Mouse (Mus musculus) lung, embryonic 14.5 days (tissue): ENCODE results near the gene Olfr1053. TPM values are rescaled to one million over a fixed set of nuclear protein-coding genes. Genes with fewer than 3 reads are reported as not detected.
"Not testable (repeated sequence)": the region's sequence is repeated elsewhere in the genome, so short reads cannot be mapped to it uniquely, and the experiment has no call there.

ENCODE experiments used
- ATAC-seq: fragments of 200-750 bp; cut with Nextera tagmentation; 2 replicates; pipeline ENCODE4 v1.8.0; 2017; ENCODE audit warnings: mild to moderate bottlenecking, moderate TSS enrichment, moderate library complexity; ENCODE audit not compliant: insufficient read depth
- DNase-seq: peaks from one replicate; pipeline ENCODE4 v3.0.0-alpha.2; 2015
- H3K27ac ChIP-seq: fragments of 300-500 bp; sonication (generic); 2 replicates; pipeline ENCODE4 v1.5.1; 2014; ENCODE audit warnings: low read depth, mild to moderate bottlenecking, moderate library complexity
- H3K27me3 ChIP-seq: fragments of 300-500 bp; sonication (generic); 2 replicates; pipeline ENCODE4 v1.6.1; 2014; ENCODE audit warnings: low read length, control low read depth; ENCODE audit not compliant: insufficient read depth
- H3K36me3 ChIP-seq: fragments of 300-500 bp; sonication (generic); 2 replicates; pipeline ENCODE4 v1.6.1; 2014; ENCODE audit warnings: control low read depth; ENCODE audit not compliant: insufficient read depth
- H3K4me1 ChIP-seq: fragments of 300-500 bp; sonication (generic); 2 replicates; pipeline ENCODE4 v1.6.1; 2014; ENCODE audit warnings: antibody characterized with exemption, control low read depth; ENCODE audit not compliant: insufficient read depth
- H3K4me2 ChIP-seq: fragments of 300-500 bp; sonication (generic); 2 replicates; pipeline ENCODE4 v1.6.1; 2014; ENCODE audit warnings: mild to moderate bottlenecking
- H3K4me3 ChIP-seq: fragments of 300-500 bp; sonication (generic); 2 replicates; pipeline ENCODE4 v1.5.1; 2014; ENCODE audit warnings: low read depth, low read length
- H3K9ac ChIP-seq: fragments of 300-500 bp; sonication (generic); 2 replicates; pipeline ENCODE4 v1.6.1; 2014
- H3K9me3 ChIP-seq: fragments of 300-500 bp; sonication (generic); 2 replicates; pipeline ENCODE4 v1.6.1; 2016; ENCODE audit warnings: low read depth, low read length, control low read depth
- CTCF ChIP-seq: IDR thresholded peaks from 2 replicates; pipeline ENCODE4 v1.5.1; 2016; ENCODE audit warnings: antibody characterized with exemption, low read depth
- WGBS: fragments of 180-500 bp; shearing (Covaris S2); extraction: QIAGEN DNeasy Blood & Tissue Kit; methylation state at CpG from one replicate; pipeline ENCODE4 v1.1.7; 2014; 5-methylcytosine and 5-hydroxymethylcytosine counted together
- polyA plus RNA-seq: library from polyadenylated mRNA; unstranded; fragments of >200 nt; fragmentation: Nextera tagmentation; extraction: Ambion mirVana; gene quantifications from 2 replicates; pipeline ENCODE4 v1.2.1, GENCODE M21; 2014

Gene Olfr1053
- polyA plus RNA-seq = not detected in 2 replicates

DNA sequence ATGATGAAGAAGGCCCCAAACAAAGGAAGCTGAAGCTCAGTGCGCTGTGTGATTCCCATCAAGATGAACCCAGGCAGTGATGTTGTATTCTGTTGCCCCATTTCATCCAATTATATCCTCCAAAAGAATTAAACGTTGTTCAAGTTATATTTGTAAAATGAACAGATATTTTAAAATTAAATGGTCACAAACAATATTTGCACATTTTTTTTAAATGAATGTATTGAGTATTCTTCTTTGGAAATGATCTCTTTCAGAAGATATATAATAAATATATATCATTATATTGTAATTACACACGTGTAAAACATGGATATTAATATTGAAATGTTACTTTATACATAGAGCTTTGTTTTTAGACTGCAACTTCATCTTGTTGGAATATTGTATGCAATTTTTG, at the start of gene Olfr1053:
Gene Olfr1053 (minus strand): TSS at position 101 of the 400 bp plus-strand sequence.
- Histone ChIP-seq H3K27ac (no peak within 1 kb of the TSS), H3K9ac (no peak within 1 kb of the TSS), H3K9me3 (no peaks in the 10 kb centered on the region), H3K4me2 (no peak within 1 kb of the TSS), H3K4me3 (no peak within 1 kb of the TSS), H3K36me3 (no peaks in the 10 kb centered on the region), H3K4me1 (no peaks in the 10 kb centered on the region), H3K27me3 (no peaks in the 10 kb centered on the region)
- no peak for TF ChIP-seq CTCF
- DNase-seq = no peak
- WGBS = 60% methylated on average over 3 of the region's 3 CpGs
- no peak for ATAC-seq

DNA sequence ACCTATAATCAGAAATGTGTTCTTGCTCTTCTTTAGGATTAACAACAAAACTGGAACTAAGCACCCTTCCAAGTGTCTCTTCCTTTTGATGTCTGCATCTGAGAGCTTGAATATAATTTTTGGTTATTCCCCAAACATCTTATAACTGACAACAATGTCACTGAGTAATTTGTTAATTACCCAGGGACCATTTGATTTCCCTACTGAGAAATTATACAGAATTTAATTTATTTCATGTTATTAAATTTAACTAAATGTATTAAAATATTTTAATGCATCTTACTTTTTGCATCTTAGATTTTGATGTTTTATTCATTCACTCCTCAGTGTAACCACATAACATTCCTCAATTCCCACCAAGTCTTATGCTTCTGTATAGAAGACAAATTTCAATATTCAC, 47.3 kb upstream of the Olfr1053 start, which contains the start of gene Olfr1056:
Gene Olfr1056 (minus strand): TSS at position 101 of the 400 bp plus-strand sequence.
- no peak within 1 kb of the TSS for H3K4me2 ChIP-seq
- H3K9ac ChIP-seq = no peak within 1 kb of the TSS
- H3K4me1 ChIP-seq = no peaks in the 10 kb centered on the region
- ATAC-seq (no peak), DNase-seq (no peak)
- no peak within 1 kb of the TSS for H3K27ac ChIP-seq
- H3K9me3 ChIP-seq = no peaks in the 10 kb centered on the region
- no peaks in the 10 kb centered on the region for H3K27me3 ChIP-seq
- H3K36me3 ChIP-seq = no peaks in the 10 kb centered on the region
- no peak within 1 kb of the TSS for H3K4me3 ChIP-seq
- no peak for TF ChIP-seq CTCF

DNA sequence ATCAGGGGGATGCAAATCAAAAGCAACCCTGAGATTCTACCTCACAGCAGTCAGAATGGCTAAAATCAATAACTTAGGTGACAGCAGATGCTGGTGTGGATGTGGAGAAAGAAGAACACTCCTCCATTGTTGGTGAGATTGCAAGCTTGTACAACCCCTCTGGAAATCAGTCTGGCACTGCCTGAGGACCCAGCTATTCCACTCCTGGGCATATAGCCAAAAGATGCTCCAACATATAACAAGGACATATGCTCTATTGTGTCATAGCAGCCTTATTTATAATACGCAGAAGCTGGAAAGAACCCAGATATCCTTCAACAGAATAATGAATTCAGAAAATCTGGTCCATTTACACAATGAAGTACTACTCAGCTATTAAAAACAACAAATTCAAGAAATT, 36.7 kb upstream of the Olfr1053 start:
- WGBS = 85% methylated on average over 1 of the region's 1 CpGs

DNA sequence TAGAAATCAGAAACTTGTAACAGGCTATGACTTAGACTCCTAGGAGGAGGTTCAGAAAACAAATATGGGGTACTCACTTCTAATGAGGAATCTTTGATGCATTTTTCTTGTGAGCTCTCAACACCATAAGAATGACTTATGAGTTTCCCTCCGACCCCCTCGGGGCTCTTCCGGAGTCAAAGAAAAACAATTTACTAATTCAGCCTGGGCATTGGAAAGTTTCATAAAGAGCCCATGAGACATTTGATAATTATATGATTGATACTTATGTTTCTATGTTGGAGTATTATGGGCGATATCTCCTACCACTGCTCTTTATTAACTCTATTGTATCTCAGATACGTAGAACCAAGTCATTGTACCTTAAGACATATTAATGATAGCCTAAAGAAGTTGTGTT, 35.1 kb upstream of the Olfr1053 start, which contains the start of gene Olfr1055:
Gene Olfr1055 (minus strand): TSS at position 101 of the 400 bp plus-strand sequence.
- Histone ChIP-seq H3K9me3 (no peaks in the 10 kb centered on the region), H3K4me3 (no peak within 1 kb of the TSS), H3K4me1 (no peaks in the 10 kb centered on the region), H3K36me3 (no peaks in the 10 kb centered on the region), H3K4me2 (no peak within 1 kb of the TSS), H3K27ac (no peak within 1 kb of the TSS), H3K27me3 (no peaks in the 10 kb centered on the region), H3K9ac (no peak within 1 kb of the TSS)
- no peak for TF ChIP-seq CTCF
- ATAC-seq = no peak
- DNase-seq = no peak
- WGBS = 80% methylated on average over 5 of the region's 5 CpGs

More for the DNA sequence above, 36.7 kb upstream of the Olfr1053 start:
- H3K4me2 ChIP-seq, H3K36me3 ChIP-seq, H3K27me3 ChIP-seq, H3K27ac ChIP-seq, H3K9ac ChIP-seq, H3K9me3 ChIP-seq, H3K4me3 ChIP-seq, H3K4me1 ChIP-seq, ATAC-seq: not testable (repeated sequence)
- DNase-seq = peak; percentile 1

DNA sequence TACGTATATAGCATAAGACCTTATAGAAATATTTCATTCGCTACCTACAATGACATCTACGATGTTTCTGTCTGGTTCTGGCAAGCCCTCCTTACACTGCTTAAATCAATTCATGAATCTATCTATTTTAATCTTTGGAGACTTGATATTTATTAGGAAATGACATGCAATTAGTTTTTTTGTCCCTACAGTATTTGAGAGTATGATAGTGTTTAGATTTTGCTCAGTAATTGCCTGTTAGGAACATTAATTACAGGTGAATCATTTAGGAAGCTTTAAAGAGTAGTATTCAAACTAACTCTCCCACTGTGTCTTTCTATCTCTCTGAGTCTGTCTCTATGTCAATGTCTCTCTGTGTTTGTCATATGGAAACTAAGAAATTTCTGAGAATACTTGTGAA, 20.2 kb upstream of the Olfr1053 start, which contains the start of gene Olfr1054:
Gene Olfr1054 (minus strand): TSS at position 101 of the 400 bp plus-strand sequence.
- no peak for DNase-seq
- Histone ChIP-seq H3K4me3 (no peak within 1 kb of the TSS), H3K27me3 (no peaks in the 10 kb centered on the region), H3K4me2 (no peak within 1 kb of the TSS), H3K27ac (no peak within 1 kb of the TSS), H3K4me1 (no peaks in the 10 kb centered on the region), H3K36me3 (no peaks in the 10 kb centered on the region), H3K9ac (no peak within 1 kb of the TSS), H3K9me3 (no peaks in the 10 kb centered on the region)
- ATAC-seq = no peak
- 87% methylated on average over 3 of the region's 3 CpGs for WGBS
- no peak for TF ChIP-seq CTCF

DNA sequence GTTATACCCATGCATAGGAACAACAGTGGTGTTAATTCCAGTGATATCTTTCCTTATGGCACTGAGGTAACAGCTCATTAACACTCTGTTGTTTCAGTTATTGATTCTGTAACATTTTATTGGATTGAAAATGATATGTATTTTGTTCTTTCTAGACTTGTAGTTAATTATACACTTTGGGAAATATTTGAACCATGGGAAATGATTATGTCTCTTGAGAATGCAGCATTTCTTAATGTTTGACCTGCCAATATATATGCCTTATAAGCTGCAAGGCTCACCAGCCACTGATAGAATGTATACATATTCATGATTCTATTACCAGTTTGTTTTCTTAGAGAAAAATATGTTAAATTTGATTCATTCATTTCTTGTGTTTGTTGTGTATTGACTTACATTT, 22.9 kb downstream of the Olfr1053 start, which contains the start of gene Olfr1052:
Gene Olfr1052 (plus strand): TSS at position 301 of the 400 bp plus-strand sequence.
- Histone ChIP-seq H3K27me3 (no peaks in the 10 kb centered on the region), H3K4me2 (no peak within 1 kb of the TSS), H3K4me3 (no peak within 1 kb of the TSS), H3K4me1 (no peaks in the 10 kb centered on the region), H3K9me3 (no peaks in the 10 kb centered on the region), H3K9ac (no peak within 1 kb of the TSS), H3K36me3 (no peaks in the 10 kb centered on the region), H3K27ac (no peak within 1 kb of the TSS)
- TF ChIP-seq CTCF = no peak
- DNase-seq = no peak
- no peak for ATAC-seq

DNA sequence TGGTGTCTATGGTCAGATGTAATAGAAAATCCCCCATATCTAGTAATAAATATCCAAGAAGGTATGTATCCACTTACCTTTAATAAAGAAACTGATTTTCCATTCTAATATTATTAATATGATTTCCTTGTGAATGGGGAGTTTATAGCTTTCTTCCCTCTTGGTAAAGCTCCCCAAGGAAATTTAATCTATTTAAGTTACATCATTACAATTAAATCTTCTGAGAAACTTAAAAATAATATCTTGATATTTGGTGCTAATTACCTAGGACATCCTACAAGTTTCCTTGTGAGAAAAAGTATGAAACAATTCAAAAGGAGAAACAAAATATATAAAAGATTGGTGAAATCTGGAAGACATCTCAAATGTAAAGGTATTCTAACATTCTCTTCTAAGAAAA, 36.1 kb downstream of the Olfr1053 start, which contains the start of gene Olfr1051:
Gene Olfr1051 (minus strand): TSS at position 101 of the 400 bp plus-strand sequence.
- not testable (repeated sequence) for H3K9ac ChIP-seq, ATAC-seq, H3K9me3 ChIP-seq, DNase-seq, H3K4me1 ChIP-seq, H3K27ac ChIP-seq, H3K36me3 ChIP-seq, H3K27me3 ChIP-seq, H3K4me2 ChIP-seq, H3K4me3 ChIP-seq

Other genes starting within 250 kb of the Olfr1053 start
- gene Olfr1036, start 241.3 kb downstream of the Olfr1053 start, polyA plus RNA-seq = not detected in 2 replicates
- gene Olfr1037, start 227.9 kb downstream of the Olfr1053 start, polyA plus RNA-seq = not detected in 2 replicates
- gene Olfr1039, start 179.4 kb downstream of the Olfr1053 start, polyA plus RNA-seq = not detected in 2 replicates
- not detected in 2 replicates for gene Olfr1040, start 168.6 kb downstream of the Olfr1053 start, polyA plus RNA-seq
- gene Olfr1042, start 153.4 kb downstream of the Olfr1053 start, polyA plus RNA-seq = not detected in 2 replicates
- gene Olfr1043, start 147.8 kb downstream of the Olfr1053 start, polyA plus RNA-seq = not detected in 2 replicates
- not detected in 2 replicates for gene Olfr1044, start 137.5 kb downstream of the Olfr1053 start, polyA plus RNA-seq
- gene Olfr52, start 129.6 kb downstream of the Olfr1053 start, polyA plus RNA-seq = not detected in 2 replicates
- not detected in 2 replicates for gene Olfr1045, start 112.3 kb downstream of the Olfr1053 start, polyA plus RNA-seq
- gene Olfr1046, start 96.0 kb downstream of the Olfr1053 start, polyA plus RNA-seq = not detected in 2 replicates
- not detected in 2 replicates for gene Olfr1047, start 83.9 kb downstream of the Olfr1053 start, polyA plus RNA-seq
- gene Olfr1048, start 75.0 kb downstream of the Olfr1053 start, polyA plus RNA-seq = not detected in 2 replicates
- not detected in 2 replicates for gene Olfr1049, start 57.0 kb downstream of the Olfr1053 start, polyA plus RNA-seq
- not detected in 2 replicates for gene Olfr1051, start 36.2 kb downstream of the Olfr1053 start, polyA plus RNA-seq
- not detected in 2 replicates for gene Olfr1052, start 22.8 kb downstream of the Olfr1053 start, polyA plus RNA-seq
- not detected in 2 replicates for gene Olfr1054, start 20.1 kb upstream of the Olfr1053 start, polyA plus RNA-seq
- not detected in 2 replicates for gene Olfr1055, start 35.0 kb upstream of the Olfr1053 start, polyA plus RNA-seq
- not detected in 2 replicates for gene Olfr1056, start 47.2 kb upstream of the Olfr1053 start, polyA plus RNA-seq
- gene Olfr1057, start 63.1 kb upstream of the Olfr1053 start, polyA plus RNA-seq = not detected in 2 replicates
- not detected in 2 replicates for gene Olfr1058, start 73.3 kb upstream of the Olfr1053 start, polyA plus RNA-seq
- gene Olfr1061, start 98.8 kb upstream of the Olfr1053 start, polyA plus RNA-seq = not detected in 2 replicates
- gene Olfr1062, start 111.5 kb upstream of the Olfr1053 start, polyA plus RNA-seq = not detected in 2 replicates
- not detected in 2 replicates for gene Olfr1065, start 135.3 kb upstream of the Olfr1053 start, polyA plus RNA-seq
- gene Olfr1066, start 141.0 kb upstream of the Olfr1053 start, polyA plus RNA-seq = not detected in 2 replicates
- not detected in 2 replicates for gene Olfr228, start 172.1 kb upstream of the Olfr1053 start, polyA plus RNA-seq
- not detected in 2 replicates for gene Olfr1076, start 193.2 kb upstream of the Olfr1053 start, polyA plus RNA-seq
- gene Olfr1079, start 227.2 kb upstream of the Olfr1053 start, polyA plus RNA-seq = not detected in 2 replicates
- gene Olfr1080, start 243.0 kb upstream of the Olfr1053 start, polyA plus RNA-seq = not detected in 2 replicates